Mouse (Mus musculus): ENCODE measurements around the gene 4930558K02Rik.

GRCm38 (mm10) chr1:161970874-161971273 is 8.6 kb downstream of the 4930558K02Rik start:
- TF ChIP-seq CTCF (IDR thresholded peaks at IDR 0.05; ENCODE audit: borderline replicate concordance, insufficient read depth, low read depth, low read length) (no peak), POLR2A (IDR thresholded peaks at IDR 0.05; ENCODE audit: borderline replicate concordance, insufficient read depth, low read length) (no peak)
